Mouse (Mus musculus) hindbrain, postnatal 0 days (tissue): Measurements from ENCODE around the gene Rnf38. TPM values are rescaled to one million over a fixed set of nuclear protein-coding genes. Genes with fewer than 3 reads are reported as not detected.

ENCODE experiments used
- ATAC-seq: fragments of 200-750 bp; cut with Nextera tagmentation; 2 replicates; pipeline ENCODE4 v1.8.0; 2017; ENCODE audit warnings: mild to moderate bottlenecking, moderate TSS enrichment, moderate library complexity
- DNase-seq: peaks from one replicate; pipeline ENCODE4 v3.0.0-alpha.2; 2015; ENCODE audit warnings: low spot score
- H3K27ac ChIP-seq: fragments of 300-500 bp; sonication (generic); 2 replicates; pipeline ENCODE4 v1.5.1; 2014; ENCODE audit warnings: mild to moderate bottlenecking
- H3K27me3 ChIP-seq: fragments of 300-500 bp; sonication (generic); 2 replicates; pipeline ENCODE4 v1.6.1; 2014; ENCODE audit warnings: low read length, mixed read lengths; ENCODE audit not compliant: insufficient read depth
- H3K36me3 ChIP-seq: fragments of 300-500 bp; sonication (generic); 2 replicates; pipeline ENCODE4 v1.6.1; 2014; ENCODE audit warnings: low read length, mixed read lengths; ENCODE audit not compliant: insufficient read depth
- H3K4me1 ChIP-seq: fragments of 300-500 bp; sonication (generic); 2 replicates; pipeline ENCODE4 v1.6.1; 2014; ENCODE audit warnings: antibody characterized with exemption, low read length, mixed read lengths; ENCODE audit not compliant: insufficient read depth
- H3K4me2 ChIP-seq: fragments of 300-500 bp; sonication (generic); 2 replicates; pipeline ENCODE4 v1.6.1; 2014; ENCODE audit warnings: low read depth, mild to moderate bottlenecking, low read length, moderate library complexity, mixed read lengths
- H3K4me3 ChIP-seq: fragments of 300-500 bp; sonication (generic); 2 replicates; pipeline ENCODE4 v1.5.1; 2014; ENCODE audit warnings: low read length
- H3K9ac ChIP-seq: fragments of 300-500 bp; sonication (generic); replicated peaks from 2 replicates; pipeline ENCODE4 v1.6.1; 2014; ENCODE audit warnings: mild to moderate bottlenecking, low read length, moderate library complexity, mixed read lengths
- H3K9me3 ChIP-seq: fragments of 300-500 bp; sonication (generic); 2 replicates; pipeline ENCODE4 v1.6.1; 2016; ENCODE audit warnings: low read length, mixed read lengths
- CTCF ChIP-seq: IDR thresholded peaks from 2 replicates; pipeline ENCODE4 v1.5.1; 2016; ENCODE audit warnings: antibody characterized with exemption, control low read depth, low read depth
- WGBS: fragments of 180-500 bp; shearing (Covaris S2); extraction: QIAGEN DNeasy Blood & Tissue Kit; methylation state at CpG from one replicate; pipeline ENCODE4 v1.1.7; 2014; 5-methylcytosine and 5-hydroxymethylcytosine counted together
- polyA plus RNA-seq: library from polyadenylated mRNA; unstranded; fragments of >200 nt; fragmentation: Nextera tagmentation; extraction: Ambion mirVana; gene quantifications from 2 replicates; pipeline ENCODE4 v1.2.1, GENCODE M21; 2015
- total RNA-seq: library from RNA; depleted of rRNA; stranded (reverse); fragments of >200 nt; gene quantifications from 2 replicates; pipeline ENCODE4 v1.2.3, GENCODE M21; 2014

Gene Rnf38
- total and polyA plus RNA-seq, 2 experiments from 2014 or later = 15.6 to 96.3 TPM

DNA sequence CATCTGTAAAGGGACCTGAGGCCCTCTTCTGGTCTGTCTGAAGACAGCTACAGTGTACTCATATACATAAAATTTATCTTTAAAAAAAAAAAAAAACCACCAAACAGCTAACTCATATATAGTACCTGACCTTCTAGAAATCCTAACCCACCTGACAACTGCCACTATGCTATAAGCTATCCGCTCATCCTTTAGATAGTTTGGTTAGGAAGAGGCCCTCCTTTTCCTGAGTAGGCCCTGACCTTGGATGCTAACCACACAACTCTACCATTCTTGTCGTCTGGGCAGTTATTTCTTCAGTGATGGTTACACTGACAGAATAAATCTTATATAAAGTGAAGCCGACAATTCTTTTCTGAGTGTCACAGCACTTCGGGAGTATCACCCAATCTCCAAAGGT lies 80.7 kb downstream of the Rnf38 start:
- ATAC-seq (no peak), DNase-seq (no peak)
- Histone ChIP-seq H3K9me3 (no peaks in the 10 kb centered on the region), H3K9ac (no peak overlapping the region), H3K4me1 (no peaks in the 10 kb centered on the region), H3K4me3 (no peak overlapping the region), H3K27ac (no peak overlapping the region), H3K36me3 (peaks cover 2% of the 10 kb centered on the region), H3K4me2 (no peak overlapping the region), H3K27me3 (no peaks in the 10 kb centered on the region)
- 89% methylated on average over 4 of the region's 4 CpGs for WGBS
- no peak for TF ChIP-seq CTCF

- Histone ChIP-seq H3K36me3 (peaks cover 33% of the 10 kb centered on the region), H3K9me3 (no peaks in the 10 kb centered on the region), H3K27me3 (no peaks in the 10 kb centered on the region), H3K4me2 (no peak overlapping the region), H3K4me1 (no peaks in the 10 kb centered on the region), H3K9ac (no peak overlapping the region), H3K27ac (no peak overlapping the region), H3K4me3 (no peak overlapping the region)
- no peak for ATAC-seq
- no peak for DNase-seq
- 96% methylated on average over 12 of the region's 12 CpGs for WGBS
- no peak for TF ChIP-seq CTCF
Measured at GRCm38 (mm10) chr4:44126805-44127204, 106.8 kb downstream of the Rnf38 start.

DNA sequence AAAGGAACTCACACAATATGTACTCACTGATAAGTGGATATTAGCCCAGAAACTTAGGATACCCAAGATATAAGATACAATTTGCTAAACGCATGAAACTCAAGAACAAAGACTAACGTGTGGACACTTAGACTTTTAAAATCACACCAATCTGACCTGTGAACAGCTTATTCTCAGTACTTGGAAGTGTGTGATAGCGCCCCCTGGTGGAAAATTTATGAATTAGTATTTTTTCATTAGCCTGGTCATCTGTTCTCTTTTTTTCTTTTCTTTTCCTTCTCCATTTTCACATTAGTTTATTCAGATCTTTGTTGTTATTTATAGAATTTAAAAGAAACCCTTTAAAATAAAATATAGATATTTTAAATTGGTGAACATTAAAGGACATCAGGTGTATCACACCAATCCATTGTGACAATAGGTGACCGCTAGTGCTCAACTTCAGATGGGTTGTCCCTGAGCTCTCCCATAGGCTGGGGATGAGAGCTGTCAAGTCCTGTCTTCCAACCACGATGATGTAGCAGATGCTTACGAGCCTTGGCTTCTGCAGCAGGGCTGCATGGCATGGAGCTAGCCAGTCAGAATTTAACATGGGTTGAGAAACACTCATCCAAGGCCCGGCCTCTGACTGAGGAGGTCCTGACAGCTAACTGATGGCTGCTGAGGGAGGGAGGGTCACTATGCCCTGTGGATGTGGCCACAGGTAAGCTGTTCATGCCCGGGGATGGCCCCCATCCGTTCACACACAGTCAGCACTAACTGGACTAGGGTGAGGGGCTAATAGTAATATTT lies 114.0 kb downstream of the Rnf38 start:
- Histone ChIP-seq H3K27ac (no peak overlapping the region), H3K27me3 (no peaks in the 10 kb centered on the region), H3K36me3 (no peaks in the 10 kb centered on the region), H3K4me2 (no peak overlapping the region), H3K4me1 (no peaks in the 10 kb centered on the region), H3K9ac (no peak overlapping the region), H3K4me3 (no peak overlapping the region), H3K9me3 (no peaks in the 10 kb centered on the region)
- peak; percentile 72 for DNase-seq
- WGBS = 49% methylated on average over 9 of the region's 9 CpGs
- ATAC-seq = peak; percentile 59
- peak; percentile 69 for TF ChIP-seq CTCF

DNA sequence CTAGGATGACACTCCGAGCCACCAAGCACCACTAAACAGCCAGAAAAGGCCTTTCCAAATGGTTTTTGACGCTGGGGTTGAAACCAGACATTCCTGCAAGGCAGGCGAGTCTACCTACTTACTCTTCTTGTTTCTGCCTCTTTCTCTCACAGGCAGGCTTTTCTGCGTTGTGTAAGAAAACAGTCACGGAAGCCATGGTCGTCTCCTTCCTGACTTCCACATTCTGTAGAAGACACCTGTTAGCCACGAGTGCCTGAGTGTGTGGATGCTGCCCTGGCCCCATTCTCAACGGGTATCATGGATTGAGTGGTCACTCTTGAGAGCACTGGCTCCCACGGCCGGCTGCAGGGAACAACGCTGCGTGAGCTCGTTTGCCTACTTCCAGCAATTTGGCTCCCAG lies 118.5 kb downstream of the Rnf38 start:
- Histone ChIP-seq H3K4me1 (peaks cover 8% of the 10 kb centered on the region; the same call in 1 of the 2 replicates), H3K27ac (no peak overlapping the region), H3K9me3 (no peaks in the 10 kb centered on the region), H3K9ac (no peak overlapping the region), H3K36me3 (no peaks in the 10 kb centered on the region), H3K4me3 (no peak overlapping the region), H3K27me3 (no peaks in the 10 kb centered on the region), H3K4me2 (no peak overlapping the region)
- WGBS = 88% methylated on average over 13 of the region's 13 CpGs
- TF ChIP-seq CTCF = no peak
- DNase-seq (no peak), ATAC-seq (no peak)

- Histone ChIP-seq H3K4me2 (0 out of 2 replicates have a peak overlapping the region, but pooled peaks have one; percentile 13), H3K4me3 (no peak overlapping the region), H3K27me3 (no peaks in the 10 kb centered on the region), H3K9me3 (no peaks in the 10 kb centered on the region), H3K27ac (no peak overlapping the region), H3K36me3 (no peaks in the 10 kb centered on the region), H3K9ac (no peak overlapping the region), H3K4me1 (peaks cover 8% of the 10 kb centered on the region; the same call in 1 of the 2 replicates)
- ATAC-seq (peak; percentile 63), DNase-seq (peak; percentile 39)
- 33% methylated on average over 16 of the region's 16 CpGs for WGBS
- no peak for TF ChIP-seq CTCF
Measured at GRCm38 (mm10) chr4:44113393-44114138, 120.0 kb downstream of the Rnf38 start.

GRCm38 (mm10) chr4:44112741-44113140 lies 120.8 kb downstream of the Rnf38 start:
- ATAC-seq = no peak
- Histone ChIP-seq H3K4me1 (peaks cover 8% of the 10 kb centered on the region; the same call in 1 of the 2 replicates), H3K4me2 (no peak overlapping the region), H3K9me3 (no peaks in the 10 kb centered on the region), H3K27ac (no peak overlapping the region), H3K4me3 (no peak overlapping the region), H3K36me3 (no peaks in the 10 kb centered on the region), H3K9ac (no peak overlapping the region), H3K27me3 (no peaks in the 10 kb centered on the region)
- no peak for DNase-seq
- no peak for TF ChIP-seq CTCF
- WGBS = 24% methylated on average over 4 of the region's 4 CpGs

- WGBS = 81% methylated on average over 7 of the region's 7 CpGs
- no peak for ATAC-seq
- H3K27me3 ChIP-seq = no peaks in the 10 kb centered on the region
Measured at GRCm38 (mm10) chr4:44110771-44111170, 122.8 kb downstream of the Rnf38 start.

More at GRCm38 (mm10) chr4:44110771-44111170, 122.8 kb downstream of the Rnf38 start:
- H3K9ac ChIP-seq = no peak overlapping the region
- no peak overlapping the region for H3K4me3 ChIP-seq
- H3K36me3 ChIP-seq = no peaks in the 10 kb centered on the region
- peaks cover 11% of the 10 kb centered on the region; the same call in 1 of the 2 replicates for H3K4me1 ChIP-seq
- TF ChIP-seq CTCF = no peak
- H3K4me2 ChIP-seq = no peak overlapping the region
- H3K9me3 ChIP-seq = no peaks in the 10 kb centered on the region
- H3K27ac ChIP-seq = no peak overlapping the region
- no peak for DNase-seq
